Mouse (Mus musculus) brown adipose tissue, adult 24 weeks (tissue): ENCODE data around the gene Gm266. TPM values are rescaled to one million over a fixed set of nuclear protein-coding genes. Genes with fewer than 3 reads are reported as not detected.
A peak's percentile ranks its signal among the peaks of the same experiment; 100 is the strongest.

Experiments
- H3K27ac ChIP-seq: fragments of 200-500 bp; replicated peaks from 2 replicates; pipeline ENCODE4 v1.5.1; 2012; ENCODE audit warnings: low read depth, mild to moderate bottlenecking, low read length
- H3K4me1 ChIP-seq: fragments of 200-500 bp; 2 replicates; pipeline ENCODE4 v1.6.1; 2012; ENCODE audit warnings: low read length, mixed read lengths; ENCODE audit not compliant: control insufficient read depth, insufficient read depth, insufficient read length
- H3K4me3 ChIP-seq: fragments of 200-500 bp; 2 replicates; pipeline ENCODE4 v1.5.1; 2012; ENCODE audit warnings: low read depth, mild to moderate bottlenecking, low read length, moderate library complexity; ENCODE audit not compliant: insufficient read depth
- polyA plus RNA-seq: library from polyadenylated mRNA; stranded (reverse); fragments of >200 nt; gene quantifications from 2 replicates; pipeline ENCODE4 v1.2.4, GENCODE M21; 2012; ENCODE audit not compliant: missing spikeins, insufficient read depth, insufficient read length

Gm266 gene
- not detected in 2 replicates for polyA plus RNA-seq

- Histone ChIP-seq H3K27ac (no peak within 1 kb of the TSS), H3K4me1 (peaks cover 6% of the 10 kb centered on the region; the same call in 1 of the 2 replicates), H3K4me3 (peak within 1 kb of the TSS; percentile 51)
Measured at GRCm38 (mm10) chr12:111485652-111486306, at the start of gene Gm266. TSS of gene Gm266 (minus strand) at chr12:111485823.

- Histone ChIP-seq H3K4me3 (no peak overlapping the region), H3K4me1 (no peaks in the 10 kb centered on the region; the same call in 1 of the 2 replicates), H3K27ac (peak overlapping the region; percentile 56)
Measured at GRCm38 (mm10) chr12:111535281-111535680, 49.7 kb upstream of the Gm266 start.

GRCm38 (mm10) chr12:111533096-111533794 is 47.6 kb upstream of the Gm266 start:
- H3K4me1 ChIP-seq: no peaks in the 10 kb centered on the region; the same call in 1 of the 2 replicates
- no peak overlapping the region for H3K4me3 ChIP-seq
- H3K27ac ChIP-seq: no peak overlapping the region

DNA sequence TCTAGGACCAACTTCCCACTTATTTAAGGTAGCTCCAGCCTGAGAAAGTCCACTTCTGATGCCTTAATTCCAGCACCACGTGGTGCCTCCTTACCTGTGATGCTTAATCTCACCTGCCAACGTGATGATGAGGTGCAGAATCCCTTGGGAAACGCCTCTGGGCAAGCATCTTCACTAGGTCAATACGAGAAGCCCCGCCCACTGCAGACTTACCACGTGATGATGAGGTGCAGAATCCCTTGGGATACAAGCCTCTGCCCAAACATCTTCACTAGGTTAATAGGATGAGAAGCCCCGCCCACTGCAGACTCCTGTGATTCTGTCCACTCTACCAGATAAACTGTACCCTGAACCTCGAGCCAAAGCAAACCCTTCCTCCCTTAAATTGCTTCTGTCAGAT is 43.6 kb upstream of the Gm266 start:
- Histone ChIP-seq H3K4me3 (no peak overlapping the region), H3K4me1 (peaks cover 2% of the 10 kb centered on the region; the same call in 1 of the 2 replicates), H3K27ac (no peak overlapping the region)

- Histone ChIP-seq H3K4me3 (no peak overlapping the region), H3K4me1 (peaks cover 2% of the 10 kb centered on the region; the same call in 1 of the 2 replicates), H3K27ac (no peak overlapping the region)
Measured at GRCm38 (mm10) chr12:111527643-111528281, 42.1 kb upstream of the Gm266 start.

- Histone ChIP-seq H3K27ac (no peak overlapping the region), H3K4me1 (peaks cover 2% of the 10 kb centered on the region; the same call in 1 of the 2 replicates), H3K4me3 (no peak overlapping the region)
Measured at GRCm38 (mm10) chr12:111524883-111525282, 39.3 kb upstream of the Gm266 start.

DNA sequence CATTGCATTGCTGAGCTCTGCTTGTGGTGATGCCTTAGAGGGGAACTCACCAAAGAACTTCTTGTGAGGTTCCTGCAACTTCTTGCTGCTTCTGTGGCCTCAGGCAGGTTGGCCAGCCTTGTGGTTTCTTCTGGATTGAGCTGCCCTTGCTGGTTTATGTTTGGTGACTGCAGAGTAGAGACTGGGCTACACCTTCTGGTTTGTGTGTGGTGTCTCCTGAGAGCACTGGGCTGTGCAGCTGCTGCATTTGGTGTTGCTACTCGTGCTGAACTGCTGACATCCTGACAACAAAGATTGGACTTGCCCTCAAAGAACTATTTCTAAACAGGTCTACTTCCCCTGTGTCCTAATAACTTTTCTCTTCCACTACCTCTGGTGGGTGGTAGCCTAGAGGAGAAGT is 38.8 kb upstream of the Gm266 start:
- Histone ChIP-seq H3K27ac (no peak overlapping the region; the same call in 1 of the 2 replicates), H3K4me1 (peaks cover 2% of the 10 kb centered on the region; the same call in 1 of the 2 replicates)

GRCm38 (mm10) chr12:111520994-111521393 is 35.4 kb upstream of the Gm266 start:
- Histone ChIP-seq H3K27ac (no peak overlapping the region), H3K4me3 (no peak overlapping the region), H3K4me1 (peaks cover 2% of the 10 kb centered on the region; the same call in 1 of the 2 replicates)

More for the DNA sequence above, 38.8 kb upstream of the Gm266 start:
- no peak overlapping the region for H3K4me3 ChIP-seq

- H3K4me3 ChIP-seq: no peak overlapping the region
- no peaks in the 10 kb centered on the region for H3K4me1 ChIP-seq
Measured at GRCm38 (mm10) chr12:111519821-111520220, 34.2 kb upstream of the Gm266 start.

DNA sequence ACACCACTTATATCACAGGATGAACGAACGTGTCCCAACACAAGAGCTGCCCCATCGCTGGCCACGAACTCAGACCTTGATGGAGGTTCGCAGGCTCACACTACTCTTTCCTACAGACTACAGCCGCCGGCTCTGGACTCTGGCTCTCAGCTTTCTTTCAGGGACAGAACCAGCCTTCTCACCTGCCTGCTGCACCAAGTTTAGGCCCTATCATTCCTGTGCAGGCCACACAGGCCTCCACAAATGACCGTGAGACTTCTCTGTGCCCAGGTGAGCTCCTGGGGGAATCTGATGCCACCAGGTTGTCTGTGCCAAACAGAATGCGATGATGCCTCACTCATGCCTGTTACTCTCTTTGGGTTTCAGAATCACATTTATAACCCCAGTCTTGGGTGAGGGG is 32.8 kb upstream of the Gm266 start:
- Histone ChIP-seq H3K27ac (no peak overlapping the region), H3K4me1 (no peaks in the 10 kb centered on the region)

More at GRCm38 (mm10) chr12:111519821-111520220, 34.2 kb upstream of the Gm266 start:
- no peak overlapping the region for H3K27ac ChIP-seq

DNA sequence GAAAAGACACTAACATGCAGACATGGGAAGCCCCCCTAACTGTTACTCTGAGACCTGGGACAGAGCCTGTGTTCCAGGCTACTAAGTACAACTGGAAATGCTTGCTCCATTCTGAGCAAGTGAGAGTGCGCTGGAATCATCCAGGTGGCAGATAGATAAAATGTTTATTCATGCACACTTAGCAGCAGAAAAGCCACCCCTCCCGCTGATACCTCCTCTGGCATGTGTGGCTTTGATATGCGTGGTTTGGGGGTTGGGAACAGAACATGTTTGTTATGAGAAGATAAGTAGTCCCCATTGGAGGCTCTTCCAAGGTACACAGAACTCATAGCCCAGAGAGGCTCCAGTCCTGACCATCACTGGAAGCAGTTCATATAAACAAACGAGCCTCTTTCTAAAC is 32.3 kb upstream of the Gm266 start:
- Histone ChIP-seq H3K27ac (no peak overlapping the region), H3K4me3 (no peak overlapping the region), H3K4me1 (no peaks in the 10 kb centered on the region)

More for the DNA sequence above, 32.8 kb upstream of the Gm266 start:
- no peak overlapping the region for H3K4me3 ChIP-seq

GRCm38 (mm10) chr12:111516826-111517225 is 31.2 kb upstream of the Gm266 start:
- H3K4me1 ChIP-seq: 0 out of 2 replicates have a peak, but pooled peaks cover 3% of the 10 kb centered on the region
- H3K4me3 ChIP-seq: no peak overlapping the region
- no peak overlapping the region for H3K27ac ChIP-seq

DNA sequence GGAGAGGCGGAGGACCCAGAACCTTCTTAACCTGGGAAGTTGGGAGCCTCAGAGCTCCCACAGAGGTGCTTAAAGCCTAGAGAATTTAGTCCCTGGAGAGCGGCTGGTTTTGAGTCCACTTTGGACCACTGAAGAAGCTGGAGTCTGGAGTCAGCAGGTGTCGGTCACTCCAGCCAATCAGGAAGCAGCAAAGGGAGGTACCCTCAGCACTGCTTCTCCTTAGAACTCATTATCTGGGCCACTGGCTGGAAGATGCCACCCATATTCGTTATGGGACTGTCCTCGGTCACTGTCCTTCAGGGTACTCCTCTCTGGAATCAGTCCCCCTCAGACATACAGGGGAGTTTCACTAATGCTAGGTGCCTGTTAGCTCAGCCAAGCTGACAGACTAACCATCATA is 30.3 kb upstream of the Gm266 start:
- H3K27ac ChIP-seq: no peak overlapping the region
- 0 out of 2 replicates have a peak, but pooled peaks cover 3% of the 10 kb centered on the region for H3K4me1 ChIP-seq
- no peak overlapping the region for H3K4me3 ChIP-seq

- Histone ChIP-seq H3K4me1 (0 out of 2 replicates have a peak, but pooled peaks cover 3% of the 10 kb centered on the region), H3K4me3 (no peak overlapping the region), H3K27ac (peak overlapping the region; percentile 96)
Measured at GRCm38 (mm10) chr12:111514874-111515649, 29.4 kb upstream of the Gm266 start.
